Mouse (Mus musculus) regulatory T cell (primary cell): ENCODE data around the gene Bysl.

Source experiments
- in situ Hi-C: fragments of 300-600 bp; cut with MboI, MseI; formaldehyde crosslinking; loops from one replicate; pipeline ENCODE4 v1.15.1; 2025; ENCODE audit warnings: high pct_unique_total_duplicates

The Bysl gene

GRCm38 (mm10) chr17:47594969-47595247 lies 16.4 kb downstream of the Bysl start:
- in situ Hi-C loops = loop anchor here (5.0 to 10.0 kb wide), 2 partner anchors 83 to 700 kb away; partner anchors contain the start of gene Treml2

- in situ Hi-C loops = loop anchor here (10.0 kb wide), 1 partner anchor 700 kb away; the partner anchor contains the start of gene Treml2
Observed at GRCm38 (mm10) chr17:47594183-47594968, 16.9 kb downstream of the Bysl start.

DNA sequence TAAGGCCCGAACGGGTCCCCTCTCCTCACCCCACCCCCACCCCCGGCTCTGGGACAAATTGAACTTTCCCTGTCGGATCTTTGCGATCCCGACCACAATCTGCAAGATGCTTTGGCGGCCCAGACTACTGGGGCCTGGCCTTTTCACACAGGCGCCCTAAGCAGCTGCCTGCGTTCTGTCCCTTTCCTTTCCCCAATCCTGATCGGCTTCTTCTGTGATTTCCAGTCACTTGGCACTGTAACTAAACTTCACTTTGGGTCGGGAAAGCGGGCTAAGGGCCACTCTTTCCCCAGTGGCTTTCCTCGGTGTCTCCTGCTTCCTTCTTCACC lies 17.5 kb downstream of the Bysl start:
- in situ Hi-C loops = loop anchor here (10.0 kb wide), 1 partner anchor 701 kb away; the partner anchor contains the start of gene Treml2

GRCm38 (mm10) chr17:47593215-47593853 lies 18.0 kb downstream of the Bysl start:
- in situ Hi-C loops = loop anchor here (10.0 kb wide), 1 partner anchor 701 kb away; the partner anchor contains the start of gene Treml2

- in situ Hi-C loops = loop anchor here (10.0 kb wide), 1 partner anchor 704 kb away; the partner anchor contains the start of gene Treml2
Observed at GRCm38 (mm10) chr17:47591073-47591472, 20.2 kb downstream of the Bysl start.

DNA sequence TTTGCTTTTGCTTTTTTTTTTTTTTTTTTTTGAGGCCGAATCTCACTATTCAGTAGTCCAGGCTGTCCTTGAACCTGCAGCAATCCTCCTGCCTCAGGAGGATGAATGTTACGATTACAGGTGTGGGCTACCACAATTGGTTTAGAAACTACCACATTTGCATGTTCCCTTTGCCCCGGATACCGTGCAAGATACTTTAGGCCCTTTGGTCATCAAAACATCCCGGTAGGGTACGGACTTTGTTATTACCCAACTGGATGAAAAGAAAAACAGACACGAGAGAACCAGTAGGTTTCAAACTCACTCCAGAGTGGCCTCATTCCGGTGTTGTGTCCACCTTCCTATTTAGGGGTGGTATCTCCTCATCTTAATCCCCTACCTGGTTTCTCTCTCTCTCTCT lies 22.8 kb downstream of the Bysl start:
- in situ Hi-C loops = no loop called here

GRCm38 (mm10) chr17:47580962-47581361 lies 30.3 kb downstream of the Bysl start:
- in situ Hi-C loops = no loop called here

GRCm38 (mm10) chr17:47578655-47579054 lies 32.6 kb downstream of the Bysl start:
- in situ Hi-C loops = no loop called here

DNA sequence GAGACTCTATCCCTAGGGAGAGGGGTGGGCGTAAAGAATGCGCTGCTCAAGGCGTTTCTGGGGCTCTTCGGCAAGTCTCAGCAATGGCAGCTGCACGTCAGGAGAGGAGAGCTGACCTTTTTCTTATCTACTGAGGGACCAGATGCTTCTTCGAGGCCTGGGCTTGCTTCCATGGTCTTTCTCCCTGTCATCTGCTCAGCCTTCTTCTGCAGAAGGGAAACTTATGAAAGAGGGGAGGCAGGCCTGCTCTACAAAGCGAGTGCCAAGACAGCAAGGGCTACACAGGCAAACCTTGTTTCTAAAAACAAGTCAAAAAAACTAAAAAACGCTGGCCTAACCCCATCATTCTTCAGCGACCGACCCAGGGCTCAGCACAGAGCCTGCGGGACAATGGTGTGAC lies 36.5 kb downstream of the Bysl start:
- in situ Hi-C loops = no loop called here

DNA sequence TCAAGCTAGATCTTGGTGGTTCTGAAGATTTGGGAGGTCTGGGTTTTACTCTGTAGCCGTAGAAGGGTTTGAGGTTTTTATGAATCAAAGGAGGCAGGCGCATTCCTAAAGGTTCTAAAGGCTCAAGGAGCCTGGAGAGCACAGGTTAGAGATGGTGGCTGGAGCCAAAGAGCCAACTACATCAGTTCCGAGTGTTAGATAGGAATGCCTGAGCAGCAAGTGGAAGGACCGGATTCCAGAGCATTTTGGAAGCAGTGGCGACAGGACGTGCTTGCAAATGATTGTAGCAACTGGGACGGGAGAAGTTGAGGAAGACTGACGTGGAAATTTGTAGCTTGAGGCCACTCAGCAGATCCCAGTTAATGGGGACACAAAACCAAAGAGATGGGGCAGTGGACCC lies 37.3 kb downstream of the Bysl start:
- in situ Hi-C loops = no loop called here

DNA sequence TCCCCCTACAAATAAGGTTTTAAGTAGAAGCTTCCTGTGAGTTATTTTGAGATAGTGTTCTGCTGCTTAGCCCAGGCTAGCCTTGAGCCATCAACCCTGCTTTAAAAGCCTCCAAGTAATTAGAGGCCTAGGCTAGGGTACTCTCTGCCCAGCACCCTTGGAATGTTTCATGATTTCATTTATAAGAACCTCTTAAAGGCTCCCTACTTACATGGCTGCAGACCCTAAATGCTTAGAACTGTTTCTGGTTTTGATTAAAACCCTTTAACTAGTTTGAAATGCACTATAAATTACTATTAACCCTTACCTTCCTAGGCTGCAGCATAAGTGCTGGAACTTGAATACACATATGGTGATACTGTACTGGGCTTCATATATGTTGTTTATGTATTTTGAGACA lies 38.9 kb downstream of the Bysl start:
- in situ Hi-C loops = no loop called here

DNA sequence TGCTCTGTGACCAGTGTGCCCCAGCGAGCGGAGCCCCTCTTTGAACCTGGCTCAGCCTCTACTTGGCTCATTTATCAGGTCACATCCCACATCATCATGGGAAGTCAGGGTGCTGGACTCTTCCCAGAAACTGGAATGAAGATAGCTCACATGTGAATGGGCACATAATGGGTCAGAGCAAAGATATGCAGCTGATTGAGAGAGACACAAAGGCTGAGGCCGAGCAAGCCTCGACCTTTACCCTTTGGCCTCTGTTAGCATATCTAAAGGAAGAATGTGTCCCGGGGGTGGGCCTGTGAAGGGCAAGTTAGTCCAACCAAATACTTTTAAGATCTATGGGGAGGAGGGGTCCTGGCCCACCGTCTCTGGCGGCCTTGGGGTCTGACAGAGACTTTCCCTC lies 39.7 kb downstream of the Bysl start:
- in situ Hi-C loops = no loop called here

DNA sequence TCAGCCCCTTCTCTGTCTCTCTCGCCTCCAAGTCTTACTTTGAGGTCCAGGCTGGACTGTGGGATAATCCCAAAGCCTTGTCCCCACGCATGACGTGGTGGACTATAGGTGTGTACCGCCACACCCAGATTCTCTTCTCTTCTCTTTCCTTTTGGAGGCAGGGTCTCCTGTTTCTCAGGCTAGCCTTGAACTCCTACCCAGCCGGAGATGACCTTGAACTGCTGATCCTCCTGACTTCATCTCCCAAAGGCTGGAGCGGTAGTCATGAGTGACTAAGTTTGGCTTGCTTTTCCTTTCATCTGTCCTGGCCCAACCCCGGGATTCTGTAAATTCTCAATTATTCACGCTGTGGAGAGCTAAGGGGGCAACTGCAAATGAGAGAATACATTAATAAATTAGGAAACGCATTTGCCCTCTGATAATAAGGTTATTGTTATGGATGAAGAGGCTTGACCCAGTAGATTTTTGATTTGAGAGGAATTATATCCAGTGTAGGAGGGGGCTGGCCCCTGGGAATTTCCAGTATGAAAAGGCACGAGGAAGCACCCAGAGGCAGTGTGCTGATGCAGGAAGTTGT lies 42.3 kb downstream of the Bysl start:
- in situ Hi-C loops = no loop called here

DNA sequence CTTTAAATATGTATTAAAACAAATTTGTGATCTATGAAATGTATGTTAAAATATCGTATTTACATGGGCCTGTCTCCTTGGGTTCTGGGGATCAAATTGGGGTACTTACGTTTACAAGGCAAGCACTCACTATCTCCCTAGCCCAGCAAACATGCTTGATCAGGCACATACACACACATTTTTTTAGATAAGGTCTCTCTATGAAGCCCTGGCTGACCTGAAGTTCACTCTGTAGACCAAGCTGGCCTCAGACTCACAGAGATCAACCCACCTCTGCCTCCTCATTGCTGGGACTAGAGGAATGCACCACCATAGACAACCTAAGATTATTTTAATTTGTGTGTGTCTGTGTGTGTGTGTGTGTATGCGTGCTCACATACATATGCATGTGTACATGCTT lies 42.9 kb downstream of the Bysl start:
- in situ Hi-C loops = no loop called here

- in situ Hi-C loops = no loop called here
Observed at GRCm38 (mm10) chr17:47567271-47567670, 44.0 kb downstream of the Bysl start.

- in situ Hi-C loops = no loop called here
Observed at GRCm38 (mm10) chr17:47566133-47566532, 45.2 kb downstream of the Bysl start.

- in situ Hi-C loops = no loop called here
Observed at GRCm38 (mm10) chr17:47564612-47565011, 46.7 kb downstream of the Bysl start.

GRCm38 (mm10) chr17:47562875-47563274 lies 48.4 kb downstream of the Bysl start:
- in situ Hi-C loops = no loop called here

GRCm38 (mm10) chr17:47559726-47560125 lies 51.6 kb downstream of the Bysl start:
- in situ Hi-C loops = no loop called here

GRCm38 (mm10) chr17:47557179-47557578 lies 54.1 kb downstream of the Bysl start:
- in situ Hi-C loops = no loop called here

GRCm38 (mm10) chr17:47554621-47555020 lies 56.7 kb downstream of the Bysl start:
- in situ Hi-C loops = no loop called here

DNA sequence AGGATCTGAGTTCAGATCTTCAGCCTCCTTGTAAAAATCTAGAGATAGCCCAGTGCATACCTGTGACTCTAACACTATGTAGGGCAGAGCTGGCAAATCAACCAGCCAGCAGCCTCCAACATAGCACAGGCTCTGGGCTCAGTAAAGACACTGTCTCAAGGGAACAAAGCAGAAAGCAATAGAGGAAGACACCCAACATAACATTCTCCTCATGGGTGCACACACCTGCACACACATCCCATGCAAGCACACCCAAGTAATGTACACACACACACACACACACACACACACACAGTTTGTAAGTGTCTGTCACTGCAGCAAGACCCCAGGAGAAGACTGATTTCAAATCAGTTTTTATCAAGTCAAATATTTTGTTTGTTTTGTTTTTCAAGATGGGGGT lies 58.3 kb downstream of the Bysl start:
- in situ Hi-C loops = no loop called here

DNA sequence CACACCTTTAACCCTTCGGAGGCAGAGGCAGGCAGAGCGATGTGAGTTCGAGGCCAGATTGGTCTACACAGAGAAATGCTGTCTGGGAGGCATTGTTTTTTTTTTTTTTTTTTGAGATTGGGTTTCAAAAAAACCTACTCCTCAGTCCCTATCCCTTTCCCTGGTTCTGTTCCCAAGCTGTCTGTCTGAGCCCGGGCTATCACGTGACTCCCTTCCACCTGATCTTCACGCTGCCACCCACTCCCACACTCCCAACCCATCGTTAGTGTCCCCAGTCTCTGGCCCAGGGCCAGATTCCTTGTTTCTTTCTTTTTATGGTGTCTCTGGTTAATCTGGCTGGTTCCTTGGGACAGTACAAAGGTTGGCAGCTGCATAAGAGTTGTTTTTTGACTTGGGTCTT lies 60.2 kb downstream of the Bysl start:
- in situ Hi-C loops = no loop called here
